Mouse (Mus musculus): ENCODE data around the gene Vmn1r221. TPM values are rescaled to one million over a fixed set of nuclear protein-coding genes. Genes with fewer than 3 reads are reported as not detected.

The Vmn1r221 gene
- polyA plus RNA-seq, 1 experiment from 2014 or later: not detected

Other genes starting within 250 kb of the Vmn1r221 start
- gene Vmn1r213, start 206.5 kb upstream of the Vmn1r221 start, polyA plus RNA-seq (2016; fragmentation: Nextera tagmentation; extraction: Ambion mirVana): not detected in 2 replicates
- gene Vmn1r214, start 183.7 kb upstream of the Vmn1r221 start, polyA plus RNA-seq (2016; fragmentation: Nextera tagmentation; extraction: Ambion mirVana): not detected in 2 replicates
- gene Vmn1r215, start 146.1 kb upstream of the Vmn1r221 start, polyA plus RNA-seq (2016; fragmentation: Nextera tagmentation; extraction: Ambion mirVana): not detected in 2 replicates
- not detected in 2 replicates for gene Vmn1r217, start 95.9 kb upstream of the Vmn1r221 start, polyA plus RNA-seq (2016; fragmentation: Nextera tagmentation; extraction: Ambion mirVana)
- gene Vmn1r218, start 81.0 kb upstream of the Vmn1r221 start, polyA plus RNA-seq (2016; fragmentation: Nextera tagmentation; extraction: Ambion mirVana): not detected in 2 replicates
- 0.03 TPM in 1 of 2 replicates, not detected in the other for gene Vmn1r219, start 54.8 kb upstream of the Vmn1r221 start, polyA plus RNA-seq (2016; fragmentation: Nextera tagmentation; extraction: Ambion mirVana)
- not detected in 2 replicates for gene Vmn1r220, start 26.2 kb upstream of the Vmn1r221 start, polyA plus RNA-seq (2016; fragmentation: Nextera tagmentation; extraction: Ambion mirVana)
- not detected in 2 replicates for gene Vmn1r222, start 21.8 kb downstream of the Vmn1r221 start, polyA plus RNA-seq (2016; fragmentation: Nextera tagmentation; extraction: Ambion mirVana)
- not detected in 2 replicates for gene Vmn1r223, start 33.0 kb downstream of the Vmn1r221 start, polyA plus RNA-seq (2016; fragmentation: Nextera tagmentation; extraction: Ambion mirVana)
- gene Zfp322a, start 155.1 kb downstream of the Vmn1r221 start, polyA plus RNA-seq (2016; fragmentation: Nextera tagmentation; extraction: Ambion mirVana): 42.3 and 54.0 TPM in 2 replicates
- gene Abt1, start 209.7 kb downstream of the Vmn1r221 start, polyA plus RNA-seq (2016; fragmentation: Nextera tagmentation; extraction: Ambion mirVana): 13.4 and 14.5 TPM in 2 replicates

Measured in hindbrain, embryonic 10.5 days (tissue).